Mouse (Mus musculus) lung, embryonic 16.5 days (tissue): ENCODE results near the gene Ppcdc. TPM values are rescaled to one million over a fixed set of nuclear protein-coding genes. Genes with fewer than 3 reads are reported as not detected.

Experiments used
- ATAC-seq: fragments of 200-750 bp; cut with Nextera tagmentation; 2 replicates; pipeline ENCODE4 v1.8.0; 2017; ENCODE audit warnings: low read depth, mild to moderate bottlenecking, moderate library complexity
- H3K27ac ChIP-seq: fragments of 300-500 bp; sonication (generic); 2 replicates; pipeline ENCODE4 v1.5.1; 2014; ENCODE audit warnings: mild to moderate bottlenecking, control low read depth, low read length
- H3K27me3 ChIP-seq: fragments of 300-500 bp; sonication (generic); 2 replicates; pipeline ENCODE4 v1.6.1; 2014; ENCODE audit warnings: low read depth, low read length, mixed read lengths; ENCODE audit not compliant: control insufficient read depth, insufficient read depth
- H3K36me3 ChIP-seq: fragments of 300-500 bp; sonication (generic); 2 replicates; pipeline ENCODE4 v1.6.1; 2014; ENCODE audit warnings: low read length; ENCODE audit not compliant: control insufficient read depth, insufficient read depth
- H3K4me1 ChIP-seq: fragments of 300-500 bp; sonication (generic); replicated peaks from 2 replicates; pipeline ENCODE4 v1.6.1; 2014; ENCODE audit warnings: low read length, mixed read lengths; ENCODE audit not compliant: control insufficient read depth, insufficient read depth
- H3K4me2 ChIP-seq: fragments of 300-500 bp; sonication (generic); 2 replicates; pipeline ENCODE4 v1.6.1; 2014; ENCODE audit warnings: low read depth, low read length, control low read depth
- H3K4me3 ChIP-seq: fragments of 300-500 bp; sonication (generic); 2 replicates; pipeline ENCODE4 v1.5.1; 2014; ENCODE audit warnings: mild to moderate bottlenecking, low read length, control low read depth
- H3K9ac ChIP-seq: fragments of 300-500 bp; sonication (generic); 2 replicates; pipeline ENCODE4 v1.6.1; 2014; ENCODE audit warnings: low read length, control low read depth
- H3K9me3 ChIP-seq: fragments of 300-500 bp; sonication (generic); 2 replicates; pipeline ENCODE4 v1.6.1; 2016; ENCODE audit warnings: low read length; ENCODE audit not compliant: control insufficient read depth
- WGBS: fragments of 180-500 bp; shearing (Covaris S2); extraction: QIAGEN DNeasy Blood & Tissue Kit; methylation state at CpG from one replicate; pipeline ENCODE4 v1.1.7; 2014; 5-methylcytosine and 5-hydroxymethylcytosine counted together
- polyA plus RNA-seq: library from polyadenylated mRNA; unstranded; fragments of >200 nt; fragmentation: Nextera tagmentation; extraction: Ambion mirVana; gene quantifications from 2 replicates; pipeline ENCODE4 v1.2.1, GENCODE M21; 2015

Ppcdc gene
- polyA plus RNA-seq, 1 experiment from 2014 or later, result 27.6 TPM

DNA sequence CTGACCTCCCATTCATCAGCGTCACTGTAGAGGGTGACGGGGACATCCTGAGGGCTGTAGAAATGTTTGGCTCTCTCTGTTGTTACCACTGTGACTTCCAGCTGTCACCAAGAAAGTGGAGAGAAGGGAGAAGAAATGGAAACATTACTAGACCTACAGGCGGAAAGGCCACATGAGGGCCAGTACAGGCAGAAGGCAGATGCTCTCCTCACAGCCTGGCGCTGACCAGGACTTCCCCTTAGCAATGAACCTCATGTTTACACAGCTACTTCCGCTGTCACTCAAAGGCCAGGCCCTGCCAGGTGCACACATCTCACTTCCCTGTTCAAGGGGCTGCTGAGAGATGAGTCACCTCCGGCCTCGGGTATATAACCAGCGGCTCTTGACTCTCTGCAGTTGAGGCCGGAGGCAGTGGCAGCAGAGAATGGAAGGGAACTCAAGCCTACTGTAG is 18.8 kb downstream of the Ppcdc start:
- Histone ChIP-seq H3K9ac (0 out of 2 replicates have a peak overlapping the region, but pooled peaks have one; percentile 35), H3K36me3 (no peaks in the 10 kb centered on the region), H3K27me3 (no peaks in the 10 kb centered on the region), H3K4me2 (0 out of 2 replicates have a peak overlapping the region, but pooled peaks have one; percentile 34), H3K27ac (peak overlapping the region; percentile 97), H3K9me3 (no peaks in the 10 kb centered on the region), H3K4me1 (peaks cover 29% of the 10 kb centered on the region), H3K4me3 (no peak overlapping the region)
- no peak; the same call in 1 of the 2 replicates for ATAC-seq
- WGBS, result 5% methylated on average over 9 of the region's 9 CpGs

DNA sequence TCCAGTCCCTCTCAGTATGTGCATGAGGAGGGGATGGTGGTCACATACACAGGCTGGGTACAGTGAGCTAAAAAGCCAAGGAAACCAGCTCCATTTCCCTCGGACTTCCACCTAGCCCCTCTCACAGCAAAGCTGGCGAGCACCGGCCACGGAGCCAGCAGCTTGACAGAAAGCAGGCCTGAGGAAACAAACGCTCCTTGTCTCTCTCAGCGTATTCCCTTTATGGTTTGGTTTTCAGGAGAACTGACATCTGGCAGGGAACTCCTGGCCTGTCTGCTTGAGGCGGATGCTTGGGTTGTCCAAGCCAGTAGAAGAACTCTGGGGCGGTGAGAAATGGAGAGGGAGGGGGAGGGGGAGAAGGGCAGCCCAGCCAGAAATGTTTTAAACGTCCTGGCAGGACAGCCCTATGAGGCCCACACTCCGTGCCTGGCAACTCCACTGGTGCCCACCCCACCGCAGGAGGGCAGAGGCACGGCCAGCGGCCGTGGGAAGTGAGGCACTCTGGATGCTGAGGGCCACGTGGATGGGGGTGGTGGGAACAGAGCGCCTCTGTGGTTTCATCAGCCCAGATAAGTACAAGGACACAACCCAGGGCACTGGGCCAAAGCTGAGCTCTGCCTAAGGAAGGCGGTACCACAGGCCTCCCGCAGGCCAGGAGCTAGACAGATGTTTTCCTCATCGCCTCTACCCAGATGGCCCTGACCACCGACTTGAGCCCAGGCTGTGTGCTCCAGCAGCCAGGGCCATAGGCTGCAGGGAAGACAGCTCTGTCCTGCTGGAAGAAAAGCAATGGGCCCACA is 19.4 kb downstream of the Ppcdc start:
- Histone ChIP-seq H3K36me3 (no peaks in the 10 kb centered on the region), H3K9me3 (no peaks in the 10 kb centered on the region), H3K27me3 (no peaks in the 10 kb centered on the region), H3K4me1 (peaks cover 29% of the 10 kb centered on the region), H3K4me3 (no peak overlapping the region), H3K27ac (peak overlapping the region; percentile 97), H3K9ac (peak overlapping the region; percentile 42), H3K4me2 (peak overlapping the region; percentile 46; the same call in 1 of the 2 replicates)
- 12% methylated on average over 20 of the region's 20 CpGs for WGBS
- peak; percentile 97 for ATAC-seq

DNA sequence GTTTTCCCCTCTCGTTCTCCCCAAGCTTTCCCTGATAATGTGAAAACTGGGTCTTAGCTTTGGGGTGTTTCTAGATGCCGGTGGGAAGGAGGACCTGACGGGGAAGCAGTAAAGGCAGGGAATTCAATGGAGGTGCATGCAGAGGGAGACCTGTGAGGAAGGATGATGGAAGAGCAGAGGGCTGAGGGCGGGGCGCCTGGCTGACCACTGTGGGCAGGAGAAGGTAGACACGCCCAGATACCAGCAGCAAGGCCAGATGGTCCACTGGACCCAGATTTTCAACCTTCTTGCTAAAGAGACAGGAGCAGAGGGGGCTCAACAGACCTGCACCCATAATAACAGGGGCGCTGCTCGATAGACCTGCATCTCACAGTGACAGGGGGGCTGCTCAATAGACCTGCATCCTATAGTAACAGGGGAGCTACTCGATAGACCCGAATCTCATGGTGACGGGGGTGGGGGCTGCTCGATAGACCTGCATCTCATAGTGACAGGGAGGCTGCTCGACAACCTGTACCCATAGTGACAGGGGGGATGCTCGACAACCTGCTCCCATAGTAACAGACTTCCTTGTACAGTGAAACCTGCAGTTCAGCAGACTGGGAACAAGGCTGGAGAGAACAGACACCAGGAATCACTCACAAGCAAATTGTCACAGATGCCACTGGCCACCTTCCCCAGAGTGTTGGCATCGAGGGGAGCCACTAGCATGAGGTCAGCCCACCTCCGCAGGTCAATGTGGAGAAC is 20.2 kb downstream of the Ppcdc start:
- Histone ChIP-seq H3K4me2 (peak overlapping the region; percentile 46; the same call in 1 of the 2 replicates), H3K4me1 (peaks cover 29% of the 10 kb centered on the region), H3K27ac (peak overlapping the region; percentile 97), H3K9me3 (no peaks in the 10 kb centered on the region), H3K27me3 (no peaks in the 10 kb centered on the region), H3K36me3 (no peaks in the 10 kb centered on the region), H3K4me3 (no peak overlapping the region), H3K9ac (peak overlapping the region; percentile 42)
- ATAC-seq, result no peak
- 73% methylated on average over 16 of the region's 16 CpGs for WGBS

DNA sequence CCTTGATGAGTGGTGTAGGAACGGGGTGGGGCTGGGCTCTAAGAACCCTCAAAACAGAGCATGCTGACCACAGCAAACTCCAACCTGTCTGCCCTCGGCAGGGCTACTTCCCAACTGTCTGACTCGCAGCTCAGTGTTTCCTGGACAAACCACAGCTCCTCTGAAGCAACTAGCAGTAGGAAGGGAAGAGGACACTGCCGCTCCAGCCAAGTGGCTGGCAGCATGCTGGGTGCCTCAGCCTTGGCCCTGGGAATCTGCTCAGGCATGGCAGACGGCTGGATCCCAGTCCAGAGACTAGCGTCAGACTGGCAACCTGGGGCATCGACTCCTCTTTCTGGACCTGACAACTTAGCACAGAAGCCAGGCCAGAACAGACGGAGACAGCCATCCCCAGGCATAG is 22.6 kb downstream of the Ppcdc start:
- peaks cover 29% of the 10 kb centered on the region for H3K4me1 ChIP-seq
- 68% methylated on average over 8 of the region's 8 CpGs for WGBS
- H3K36me3 ChIP-seq, result no peaks in the 10 kb centered on the region; the same call in 1 of the 2 replicates
- no peak overlapping the region for H3K4me2 ChIP-seq
- H3K4me3 ChIP-seq, result no peak overlapping the region
- H3K27ac ChIP-seq, result no peak overlapping the region
- no peak for ATAC-seq
- no peak overlapping the region for H3K9ac ChIP-seq
- H3K9me3 ChIP-seq, result no peaks in the 10 kb centered on the region
- H3K27me3 ChIP-seq, result no peaks in the 10 kb centered on the region

DNA sequence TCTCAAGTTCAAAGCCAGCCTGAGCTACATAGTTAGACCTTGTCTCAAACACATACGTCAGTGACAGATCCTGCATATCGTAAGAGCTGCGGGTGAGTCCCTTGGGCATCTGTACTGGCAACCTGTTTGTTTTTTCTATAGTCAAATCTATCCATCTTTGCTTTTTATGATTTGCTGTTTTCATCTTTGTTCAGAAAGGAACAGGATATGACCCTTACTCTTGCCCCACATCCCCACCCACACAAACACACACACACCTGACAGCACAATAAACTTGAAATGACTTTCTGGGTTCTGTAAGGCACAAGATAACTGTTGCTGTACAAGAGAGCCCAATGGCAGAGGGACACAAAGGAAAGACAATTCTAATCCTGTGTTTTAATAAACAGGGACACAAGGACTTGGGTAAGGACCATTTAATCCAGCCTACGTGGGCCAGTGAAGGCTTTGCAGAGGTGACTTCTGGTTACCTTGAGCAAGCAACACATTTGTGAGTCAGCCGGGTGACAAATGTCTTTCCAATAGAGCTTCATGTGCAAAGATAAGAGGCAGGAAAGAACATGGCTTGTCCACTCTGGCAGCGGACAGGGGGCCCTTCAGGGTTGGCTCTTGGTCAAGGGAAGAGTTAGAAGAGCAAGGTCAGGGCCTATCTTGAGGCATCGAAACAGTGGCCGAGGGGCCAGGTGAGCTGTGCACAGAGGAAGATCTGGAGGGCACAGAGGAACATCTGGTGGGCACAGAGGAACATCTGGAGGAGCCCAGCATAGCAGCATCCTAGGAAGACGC is 32.6 kb downstream of the Ppcdc start:
- H3K4me3 ChIP-seq, result no peak overlapping the region
- no peak overlapping the region for H3K9ac ChIP-seq
- no peaks in the 10 kb centered on the region for H3K36me3 ChIP-seq
- 84% methylated on average over 9 of the region's 9 CpGs for WGBS
- no peaks in the 10 kb centered on the region for H3K4me1 ChIP-seq
- no peak for ATAC-seq
- H3K27ac ChIP-seq, result no peak overlapping the region
- no peak overlapping the region for H3K4me2 ChIP-seq
- no peaks in the 10 kb centered on the region for H3K9me3 ChIP-seq
- H3K27me3 ChIP-seq, result no peaks in the 10 kb centered on the region

DNA sequence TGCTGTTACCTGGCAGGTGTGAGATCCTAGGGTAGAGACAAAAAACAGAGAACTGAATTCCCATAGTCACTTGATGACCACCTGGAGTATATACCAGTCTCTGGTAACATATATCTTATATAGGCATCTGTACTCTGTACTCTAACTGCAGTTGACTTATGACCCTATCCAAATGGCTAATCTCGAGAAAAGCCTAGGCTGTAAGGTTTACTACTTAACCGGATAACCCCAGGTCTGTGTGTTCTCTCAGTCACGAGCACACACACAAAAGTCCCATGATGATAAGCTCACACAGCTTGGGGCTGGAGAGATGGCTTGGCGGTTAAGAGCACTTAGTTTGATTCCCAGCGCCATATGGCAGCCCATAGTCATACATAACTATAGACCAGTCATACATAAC is 33.5 kb downstream of the Ppcdc start:
- Histone ChIP-seq H3K9me3 (no peaks in the 10 kb centered on the region), H3K4me2 (no peak overlapping the region), H3K9ac (no peak overlapping the region), H3K36me3 (no peaks in the 10 kb centered on the region), H3K4me3 (no peak overlapping the region), H3K27me3 (no peaks in the 10 kb centered on the region), H3K4me1 (no peaks in the 10 kb centered on the region), H3K27ac (no peak overlapping the region)
- 93% methylated on average over 5 of the region's 5 CpGs for WGBS
- no peak for ATAC-seq

DNA sequence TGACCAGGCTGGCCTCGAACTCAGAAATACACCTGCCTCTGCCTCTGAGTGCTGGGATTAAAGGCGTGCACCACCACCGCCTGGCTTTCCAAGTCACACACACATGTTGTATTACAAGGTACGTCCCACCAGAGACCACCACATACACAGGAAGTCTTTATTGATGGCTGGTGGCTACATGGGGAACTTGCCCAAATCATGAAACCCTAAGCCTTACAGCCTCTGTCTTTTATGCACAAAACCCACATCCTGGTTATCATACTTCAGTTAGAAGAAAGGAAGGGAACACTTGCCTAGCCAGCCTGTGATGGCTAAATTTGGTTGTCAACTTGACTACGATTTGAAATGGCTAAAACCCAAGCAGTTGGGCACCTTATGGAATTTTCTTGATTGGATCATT is 35.9 kb downstream of the Ppcdc start:
- ATAC-seq, result no peak
- Histone ChIP-seq H3K9me3 (peaks cover 2% of the 10 kb centered on the region; the same call in 1 of the 2 replicates), H3K4me3 (no peak overlapping the region), H3K9ac (no peak overlapping the region), H3K4me1 (no peaks in the 10 kb centered on the region), H3K4me2 (no peak overlapping the region), H3K27ac (no peak overlapping the region), H3K36me3 (no peaks in the 10 kb centered on the region), H3K27me3 (no peaks in the 10 kb centered on the region)
- 93% methylated on average over 5 of the region's 5 CpGs for WGBS

- 65% methylated on average over 15 of the region's 15 CpGs for WGBS
- H3K27me3 ChIP-seq, result no peaks in the 10 kb centered on the region
- no peak overlapping the region for H3K4me2 ChIP-seq
- no peak overlapping the region for H3K27ac ChIP-seq
- no peak overlapping the region for H3K9ac ChIP-seq
- no peaks in the 10 kb centered on the region for H3K36me3 ChIP-seq
- ATAC-seq, result peak; percentile 59; the same call in 1 of the 2 replicates
- no peak overlapping the region for H3K4me3 ChIP-seq
- peaks cover 7% of the 10 kb centered on the region for H3K9me3 ChIP-seq
- H3K4me1 ChIP-seq, result no peaks in the 10 kb centered on the region
Observed at GRCm38 (mm10) chr9:57402318-57403251, 37.3 kb downstream of the Ppcdc start.
